Mouse (Mus musculus) E14TG2a.4 (cell line): Measurements from ENCODE around the gene Ugt1a7c.

Experiments used
- CTCF ChIP-seq: conservative IDR thresholded peaks from 2 replicates; pipeline ENCODE4 v1.5.1; 2014; ENCODE audit warnings: low read length
- NANOG ChIP-seq: IDR thresholded peaks from 2 replicates; pipeline ENCODE4 v1.6.1; 2014; ENCODE audit warnings: borderline replicate concordance, low read length, mixed read lengths
- POU5F1 ChIP-seq: IDR thresholded peaks from 2 replicates; pipeline ENCODE4 v1.6.1; 2014; ENCODE audit warnings: low read length, borderline replicate concordance

GRCm38 (mm10) chr1:88264869-88265240 lies 170.0 kb downstream of the Ugt1a7c start:
- no peak for TF ChIP-seq CTCF
- no peak for TF ChIP-seq POU5F1
- no peak for TF ChIP-seq NANOG
